Mouse (Mus musculus) C2C12 (cell line): Measurements from ENCODE around the gene Hrh2. TPM values are rescaled to one million over a fixed set of nuclear protein-coding genes. Genes with fewer than 3 reads are reported as not detected.

Source experiments
- H3K27me3 ChIP-seq: one replicate; pipeline ENCODE4 v1.6.1; 2011; ENCODE audit not compliant: control insufficient read depth, insufficient read depth, insufficient read length
- H3K36me3 ChIP-seq: one replicate; pipeline ENCODE4 v1.6.1; 2011; ENCODE audit not compliant: control insufficient read depth, insufficient read depth
- H3K4me3 ChIP-seq: one replicate; pipeline ENCODE4 v1.5.1; 2011; ENCODE audit warnings: mild to moderate bottlenecking, control low read depth; ENCODE audit not compliant: poor library complexity, insufficient read depth, severe bottlenecking
- H3K79me2 ChIP-seq: one replicate; pipeline ENCODE4 v1.6.1; 2011; ENCODE audit not compliant: control insufficient read depth, insufficient read depth
- H3K79me3 ChIP-seq: one replicate; pipeline ENCODE4 v1.6.1; 2011; ENCODE audit warnings: low read depth, control low read depth
- H3ac ChIP-seq: one replicate; pipeline ENCODE3; 2011; ENCODE audit warnings: low read depth; ENCODE audit not compliant: control insufficient read depth, insufficient read length
- CEBPB ChIP-seq: IDR thresholded peaks from one replicate; pipeline ENCODE4 v1.6.1; 2011; ENCODE audit warnings: low read depth, mild to moderate bottlenecking, control low read depth, moderate library complexity
- CTCF ChIP-seq: IDR thresholded peaks from one replicate; pipeline ENCODE4 v1.5.1; 2011; ENCODE audit not compliant: control insufficient read depth, insufficient read depth, insufficient read length
- FOSL1 ChIP-seq: IDR thresholded peaks from one replicate; pipeline ENCODE4 v1.8.0; 2011; ENCODE audit warnings: mild to moderate bottlenecking, low read length; ENCODE audit not compliant: poor library complexity, insufficient read depth, severe bottlenecking
- MAX ChIP-seq: IDR thresholded peaks from one replicate; pipeline ENCODE4 v1.6.1; 2011; ENCODE audit warnings: mild to moderate bottlenecking, control low read depth
- MYOD1 ChIP-seq: IDR thresholded peaks from one replicate; pipeline ENCODE4 v1.6.1; 2011; ENCODE audit warnings: low read depth; ENCODE audit not compliant: control insufficient read depth, insufficient read length
- MYOG ChIP-seq: IDR thresholded peaks from one replicate; pipeline ENCODE4 v1.6.1; 2011; ENCODE audit not compliant: control insufficient read depth, insufficient read length; ENCODE audit errors: extremely low read depth
- USF1 ChIP-seq: IDR thresholded peaks from one replicate; pipeline ENCODE4 v1.6.1; 2011; ENCODE audit warnings: low read depth, mild to moderate bottlenecking, control low read depth, moderate library complexity
- polyA plus RNA-seq: library from polyadenylated mRNA; unstranded; fragments of >200 nt; fragmentation: generic; extraction: Trizol; gene quantifications from one replicate; pipeline ENCODE4 v1.2.1, GENCODE M21; 2012; ENCODE audit warnings: missing spikeins

The Hrh2 gene
- polyA plus RNA-seq, 1 experiment, result not detected

DNA sequence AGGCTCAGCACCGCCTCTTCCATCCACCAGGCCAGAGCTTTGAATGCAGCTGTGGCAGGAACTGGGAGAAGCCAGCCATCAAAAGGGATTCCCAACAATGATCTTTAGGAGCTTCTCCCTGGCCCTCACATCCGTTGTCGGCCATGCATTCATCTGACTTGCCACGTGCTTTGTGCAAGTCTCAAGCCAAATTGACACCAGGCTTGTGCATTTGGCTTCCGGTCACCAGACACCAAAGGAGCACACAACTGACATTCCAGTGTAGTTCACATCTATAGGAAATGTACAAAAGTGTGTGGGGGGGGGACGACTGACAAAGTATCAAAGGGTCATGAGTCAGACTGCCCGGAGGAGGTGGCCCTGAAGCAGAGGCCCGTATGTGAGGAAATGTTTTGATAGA lies 58.4 kb downstream of the Hrh2 start:
- Histone ChIP-seq H3K36me3 (no peaks in the 10 kb centered on the region), H3ac (no peak overlapping the region), H3K79me2 (no peaks in the 10 kb centered on the region), H3K79me3 (no peaks in the 10 kb centered on the region), H3K27me3 (no peaks in the 10 kb centered on the region), H3K4me3 (no peak overlapping the region)
- TF ChIP-seq CTCF, result no peak
- no peak for TF ChIP-seq MYOD1
- no peak for TF ChIP-seq USF1

DNA sequence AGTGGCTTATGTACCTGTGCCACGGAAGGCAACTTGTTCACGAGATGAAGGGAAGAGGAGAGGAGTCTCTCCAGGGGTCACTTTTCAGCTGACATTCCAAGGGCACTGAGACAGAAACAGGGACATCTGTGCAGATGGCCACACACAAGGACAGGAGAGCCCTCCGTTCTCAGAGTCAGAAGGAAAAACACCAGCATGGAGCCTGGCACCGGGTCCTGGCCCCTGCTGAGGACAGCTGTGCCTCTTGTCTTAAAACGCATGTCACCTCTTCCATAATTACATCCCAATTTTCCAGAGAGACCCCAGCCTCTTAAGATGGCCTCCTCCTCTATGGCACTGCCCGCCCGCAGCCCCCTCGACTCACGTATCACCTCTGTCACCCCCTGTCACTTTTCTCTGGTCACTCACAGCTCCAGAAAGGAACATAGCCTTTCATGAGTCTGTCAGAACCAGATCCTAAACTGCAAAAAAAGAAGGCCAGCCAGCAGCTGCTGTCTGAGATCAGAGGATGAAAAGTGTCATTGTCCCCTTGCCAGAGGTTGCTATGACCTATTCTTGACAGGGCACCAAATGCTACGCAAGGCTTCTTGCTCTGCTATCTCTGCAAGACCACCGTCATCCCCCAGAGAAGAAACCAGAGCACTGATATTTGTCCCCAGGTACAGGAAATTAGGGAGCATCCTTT lies 59.8 kb downstream of the Hrh2 start:
- H3K79me2 ChIP-seq, result no peaks in the 10 kb centered on the region
- H3K27me3 ChIP-seq, result no peaks in the 10 kb centered on the region
- H3K36me3 ChIP-seq, result no peaks in the 10 kb centered on the region
- H3K4me3 ChIP-seq, result no peak overlapping the region
- H3ac ChIP-seq, result no peak overlapping the region
- TF ChIP-seq CEBPB, result no peak
- no peak for TF ChIP-seq USF1
- TF ChIP-seq FOSL1, result no peak
- TF ChIP-seq MAX, result no peak
- no peak for TF ChIP-seq MYOD1
- TF ChIP-seq CTCF, result no peak
- no peaks in the 10 kb centered on the region for H3K79me3 ChIP-seq

DNA sequence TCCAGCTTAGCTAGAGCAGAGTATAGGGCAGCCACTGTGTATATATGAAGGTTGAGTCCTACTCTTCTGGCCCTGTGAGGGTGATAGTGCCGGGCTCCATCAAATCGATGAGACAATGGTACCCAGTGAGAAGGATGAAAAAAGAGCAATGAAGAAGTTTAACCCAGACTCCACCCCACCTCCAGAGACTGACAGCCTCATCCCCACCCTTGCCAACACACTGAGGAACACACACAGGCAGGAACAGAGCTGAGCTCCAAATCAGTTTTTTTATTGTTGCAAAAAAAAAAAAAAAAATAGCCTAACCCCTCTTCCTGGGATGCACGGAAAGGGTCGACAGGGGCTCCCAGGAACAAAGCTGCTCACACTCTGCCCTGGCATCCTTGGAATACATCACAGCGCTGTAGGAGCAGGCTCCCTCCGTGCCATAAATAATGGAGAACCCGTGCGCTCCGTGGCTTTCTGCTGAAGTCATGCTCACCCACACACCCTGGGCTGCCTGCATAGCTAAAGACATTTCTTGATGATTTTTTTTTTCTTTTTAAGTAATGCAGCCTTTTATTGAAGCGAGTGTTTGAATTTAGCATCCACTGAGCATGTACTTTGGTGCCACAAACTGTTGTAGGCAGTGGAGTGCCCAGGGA lies 65.8 kb downstream of the Hrh2 start:
- no peak for TF ChIP-seq FOSL1
- TF ChIP-seq MAX, result no peak
- TF ChIP-seq USF1, result no peak
- no peak for TF ChIP-seq CTCF
- TF ChIP-seq CEBPB, result no peak
- no peak for TF ChIP-seq MYOD1
- no peak for TF ChIP-seq MYOG
- Histone ChIP-seq H3K27me3 (no peaks in the 10 kb centered on the region), H3K4me3 (no peak overlapping the region), H3ac (no peak overlapping the region), H3K79me2 (no peaks in the 10 kb centered on the region), H3K79me3 (no peaks in the 10 kb centered on the region), H3K36me3 (no peaks in the 10 kb centered on the region)

DNA sequence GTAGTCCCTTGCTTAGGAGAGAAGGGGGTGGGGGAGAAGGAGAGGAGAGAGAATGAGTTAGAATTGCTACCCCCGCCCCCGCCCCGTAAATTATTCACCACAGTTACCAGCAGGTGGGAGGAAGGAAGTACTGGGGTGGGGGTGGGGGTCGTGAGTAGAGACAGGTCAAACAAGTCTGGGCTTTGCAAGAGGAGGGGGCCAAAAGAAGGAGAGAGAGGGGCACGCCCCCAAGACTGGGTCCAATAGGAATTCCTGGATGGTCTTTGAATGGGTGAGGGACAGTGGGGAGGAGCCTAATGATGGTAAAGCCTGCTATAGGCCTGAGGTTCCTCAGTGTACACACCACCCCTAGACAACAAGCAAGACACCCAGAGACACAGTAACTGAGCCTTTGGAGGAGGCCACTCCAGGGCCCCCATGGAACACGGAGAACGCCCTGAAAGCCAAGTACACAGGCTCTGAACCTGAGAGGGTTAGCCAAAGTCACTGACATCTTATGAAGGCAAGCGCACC lies 66.4 kb downstream of the Hrh2 start:
- Histone ChIP-seq H3K4me3 (no peak overlapping the region), H3K79me3 (no peaks in the 10 kb centered on the region), H3K27me3 (no peaks in the 10 kb centered on the region), H3ac (no peak overlapping the region), H3K36me3 (no peaks in the 10 kb centered on the region), H3K79me2 (no peaks in the 10 kb centered on the region)
- TF ChIP-seq MAX, result no peak
- TF ChIP-seq MYOD1, result no peak
- TF ChIP-seq MYOG, result no peak
- TF ChIP-seq CTCF, result no peak
- TF ChIP-seq CEBPB, result no peak
- no peak for TF ChIP-seq USF1
- no peak for TF ChIP-seq FOSL1

DNA sequence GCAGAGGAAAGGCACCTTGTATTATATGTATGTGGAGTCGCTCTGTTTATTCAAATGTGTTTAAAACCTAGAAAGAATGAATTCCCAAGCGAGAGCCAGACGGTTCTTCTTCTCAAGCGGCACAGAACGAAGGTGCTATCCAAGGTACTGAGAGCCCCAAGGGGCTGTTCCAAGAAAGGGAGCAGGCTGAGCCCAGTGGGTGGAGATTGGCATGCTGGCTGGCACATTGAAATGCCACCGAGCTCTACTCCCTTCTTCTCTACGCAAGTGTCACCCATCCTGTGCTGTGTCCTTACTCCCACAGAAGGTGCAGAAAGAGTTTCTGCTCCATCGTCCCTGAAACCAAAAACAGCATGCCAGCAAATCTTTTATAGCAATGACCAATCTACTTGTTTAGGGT lies 68.4 kb downstream of the Hrh2 start:
- no peak overlapping the region for H3ac ChIP-seq
- no peaks in the 10 kb centered on the region for H3K27me3 ChIP-seq
- TF ChIP-seq MAX (no peak), CTCF (no peak)
- no peaks in the 10 kb centered on the region for H3K36me3 ChIP-seq
- H3K4me3 ChIP-seq, result no peak overlapping the region
- no peaks in the 10 kb centered on the region for H3K79me2 ChIP-seq
- no peaks in the 10 kb centered on the region for H3K79me3 ChIP-seq
